Mouse (Mus musculus) left cerebral cortex, adult 9 months (tissue): ENCODE data around the gene Scamp5.

Source experiments
- DNase-seq, 2 experiments: peaks; one replicate each; pipeline ENCODE4 v3.0.0; 2022; ENCODE audit warnings: low spot score in 2 of 2

Gene Scamp5

DNA sequence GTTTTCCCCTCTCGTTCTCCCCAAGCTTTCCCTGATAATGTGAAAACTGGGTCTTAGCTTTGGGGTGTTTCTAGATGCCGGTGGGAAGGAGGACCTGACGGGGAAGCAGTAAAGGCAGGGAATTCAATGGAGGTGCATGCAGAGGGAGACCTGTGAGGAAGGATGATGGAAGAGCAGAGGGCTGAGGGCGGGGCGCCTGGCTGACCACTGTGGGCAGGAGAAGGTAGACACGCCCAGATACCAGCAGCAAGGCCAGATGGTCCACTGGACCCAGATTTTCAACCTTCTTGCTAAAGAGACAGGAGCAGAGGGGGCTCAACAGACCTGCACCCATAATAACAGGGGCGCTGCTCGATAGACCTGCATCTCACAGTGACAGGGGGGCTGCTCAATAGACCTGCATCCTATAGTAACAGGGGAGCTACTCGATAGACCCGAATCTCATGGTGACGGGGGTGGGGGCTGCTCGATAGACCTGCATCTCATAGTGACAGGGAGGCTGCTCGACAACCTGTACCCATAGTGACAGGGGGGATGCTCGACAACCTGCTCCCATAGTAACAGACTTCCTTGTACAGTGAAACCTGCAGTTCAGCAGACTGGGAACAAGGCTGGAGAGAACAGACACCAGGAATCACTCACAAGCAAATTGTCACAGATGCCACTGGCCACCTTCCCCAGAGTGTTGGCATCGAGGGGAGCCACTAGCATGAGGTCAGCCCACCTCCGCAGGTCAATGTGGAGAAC, 48.2 kb downstream of the Scamp5 start:
- DNase-seq: no peak

DNA sequence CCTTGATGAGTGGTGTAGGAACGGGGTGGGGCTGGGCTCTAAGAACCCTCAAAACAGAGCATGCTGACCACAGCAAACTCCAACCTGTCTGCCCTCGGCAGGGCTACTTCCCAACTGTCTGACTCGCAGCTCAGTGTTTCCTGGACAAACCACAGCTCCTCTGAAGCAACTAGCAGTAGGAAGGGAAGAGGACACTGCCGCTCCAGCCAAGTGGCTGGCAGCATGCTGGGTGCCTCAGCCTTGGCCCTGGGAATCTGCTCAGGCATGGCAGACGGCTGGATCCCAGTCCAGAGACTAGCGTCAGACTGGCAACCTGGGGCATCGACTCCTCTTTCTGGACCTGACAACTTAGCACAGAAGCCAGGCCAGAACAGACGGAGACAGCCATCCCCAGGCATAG, 50.5 kb downstream of the Scamp5 start:
- DNase-seq: no peak

DNA sequence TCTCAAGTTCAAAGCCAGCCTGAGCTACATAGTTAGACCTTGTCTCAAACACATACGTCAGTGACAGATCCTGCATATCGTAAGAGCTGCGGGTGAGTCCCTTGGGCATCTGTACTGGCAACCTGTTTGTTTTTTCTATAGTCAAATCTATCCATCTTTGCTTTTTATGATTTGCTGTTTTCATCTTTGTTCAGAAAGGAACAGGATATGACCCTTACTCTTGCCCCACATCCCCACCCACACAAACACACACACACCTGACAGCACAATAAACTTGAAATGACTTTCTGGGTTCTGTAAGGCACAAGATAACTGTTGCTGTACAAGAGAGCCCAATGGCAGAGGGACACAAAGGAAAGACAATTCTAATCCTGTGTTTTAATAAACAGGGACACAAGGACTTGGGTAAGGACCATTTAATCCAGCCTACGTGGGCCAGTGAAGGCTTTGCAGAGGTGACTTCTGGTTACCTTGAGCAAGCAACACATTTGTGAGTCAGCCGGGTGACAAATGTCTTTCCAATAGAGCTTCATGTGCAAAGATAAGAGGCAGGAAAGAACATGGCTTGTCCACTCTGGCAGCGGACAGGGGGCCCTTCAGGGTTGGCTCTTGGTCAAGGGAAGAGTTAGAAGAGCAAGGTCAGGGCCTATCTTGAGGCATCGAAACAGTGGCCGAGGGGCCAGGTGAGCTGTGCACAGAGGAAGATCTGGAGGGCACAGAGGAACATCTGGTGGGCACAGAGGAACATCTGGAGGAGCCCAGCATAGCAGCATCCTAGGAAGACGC, 60.5 kb downstream of the Scamp5 start:
- DNase-seq: no peak

DNA sequence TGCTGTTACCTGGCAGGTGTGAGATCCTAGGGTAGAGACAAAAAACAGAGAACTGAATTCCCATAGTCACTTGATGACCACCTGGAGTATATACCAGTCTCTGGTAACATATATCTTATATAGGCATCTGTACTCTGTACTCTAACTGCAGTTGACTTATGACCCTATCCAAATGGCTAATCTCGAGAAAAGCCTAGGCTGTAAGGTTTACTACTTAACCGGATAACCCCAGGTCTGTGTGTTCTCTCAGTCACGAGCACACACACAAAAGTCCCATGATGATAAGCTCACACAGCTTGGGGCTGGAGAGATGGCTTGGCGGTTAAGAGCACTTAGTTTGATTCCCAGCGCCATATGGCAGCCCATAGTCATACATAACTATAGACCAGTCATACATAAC, 61.5 kb downstream of the Scamp5 start:
- DNase-seq: no peak

DNA sequence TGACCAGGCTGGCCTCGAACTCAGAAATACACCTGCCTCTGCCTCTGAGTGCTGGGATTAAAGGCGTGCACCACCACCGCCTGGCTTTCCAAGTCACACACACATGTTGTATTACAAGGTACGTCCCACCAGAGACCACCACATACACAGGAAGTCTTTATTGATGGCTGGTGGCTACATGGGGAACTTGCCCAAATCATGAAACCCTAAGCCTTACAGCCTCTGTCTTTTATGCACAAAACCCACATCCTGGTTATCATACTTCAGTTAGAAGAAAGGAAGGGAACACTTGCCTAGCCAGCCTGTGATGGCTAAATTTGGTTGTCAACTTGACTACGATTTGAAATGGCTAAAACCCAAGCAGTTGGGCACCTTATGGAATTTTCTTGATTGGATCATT, 63.8 kb downstream of the Scamp5 start:
- no peak for DNase-seq

DNA sequence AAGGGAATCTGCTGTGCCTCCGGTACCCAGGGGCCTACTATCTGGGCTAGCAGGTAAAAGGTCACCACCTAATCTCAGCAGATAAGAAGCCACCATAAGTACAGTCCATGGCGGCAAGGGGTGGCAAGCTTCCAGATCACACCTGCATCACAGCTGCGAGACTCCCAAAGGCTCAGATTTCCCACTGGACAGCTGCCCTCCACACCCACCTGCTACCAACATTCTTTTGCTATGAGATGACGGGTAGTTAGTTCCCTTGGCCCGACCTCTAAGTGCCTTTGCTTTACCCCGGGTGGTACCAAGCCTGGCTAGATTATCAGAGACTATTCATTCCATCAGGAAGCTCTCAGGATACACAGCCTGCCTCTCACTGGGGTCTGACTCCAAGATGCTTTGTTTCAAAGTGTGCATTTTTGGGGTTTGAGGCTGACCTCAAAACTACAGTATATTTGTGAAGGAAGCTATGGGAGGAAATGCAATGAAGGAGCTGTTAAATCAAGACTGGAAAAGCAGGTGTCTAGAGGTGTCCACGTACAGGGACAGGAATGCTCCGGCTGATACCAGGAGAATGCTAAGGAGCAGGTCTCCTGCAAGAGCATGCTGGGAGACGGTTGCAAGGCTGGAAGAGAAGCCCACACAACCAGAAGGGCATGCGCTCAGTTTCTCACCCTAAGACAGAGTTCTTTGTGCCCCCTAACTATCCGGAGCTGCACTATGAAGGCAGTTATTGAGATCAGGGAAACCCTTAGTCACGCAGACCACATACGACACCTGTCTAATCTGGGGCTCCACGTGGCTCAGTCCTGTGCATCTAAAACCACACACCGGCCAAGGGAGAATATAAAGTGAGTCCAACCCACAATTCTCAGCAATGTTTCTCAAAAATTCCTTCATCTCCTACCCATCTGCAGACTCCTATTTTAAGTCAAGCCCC, 65.3 kb downstream of the Scamp5 start:
- DNase-seq: no peak

DNA sequence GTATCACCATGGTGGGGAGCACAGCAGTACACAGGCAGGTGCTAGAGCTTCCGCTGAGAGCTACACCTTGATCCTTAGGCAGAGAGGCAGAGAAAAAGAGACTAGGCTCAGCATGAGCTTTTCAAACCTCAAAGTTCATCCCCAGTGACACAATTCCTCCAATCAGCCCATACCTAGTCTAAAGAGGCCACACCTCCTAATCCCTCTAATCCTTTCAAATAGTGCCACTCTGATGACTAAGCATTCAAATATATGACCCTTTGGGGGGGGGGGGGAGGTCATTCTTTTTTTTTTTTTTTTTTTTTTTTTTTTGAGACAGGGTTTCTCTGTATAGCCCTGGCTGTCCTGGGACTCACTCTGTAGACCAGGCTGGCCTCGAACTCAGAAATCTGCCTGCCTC, 69.1 kb downstream of the Scamp5 start:
- DNase-seq: no peak

DNA sequence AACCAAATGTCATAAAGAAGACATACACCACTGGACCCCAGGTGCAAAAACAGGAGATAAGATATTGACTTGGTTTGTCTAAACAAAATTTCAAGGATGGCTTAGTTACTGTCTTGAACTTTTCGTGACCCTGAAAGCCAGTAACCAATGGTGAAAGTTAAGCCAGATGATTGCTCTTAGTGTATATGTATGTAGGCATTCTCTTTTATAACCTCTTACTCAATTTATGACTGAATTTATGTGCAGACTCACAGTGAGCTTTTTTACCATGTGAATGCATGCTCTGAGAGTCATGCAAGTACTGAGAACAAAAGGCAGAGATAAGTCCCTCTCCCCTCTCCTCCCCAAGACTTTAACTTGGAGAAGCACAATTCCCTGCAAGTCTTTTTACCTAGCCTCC, 75.0 kb downstream of the Scamp5 start:
- DNase-seq: no peak
